Mouse (Mus musculus) kidney, embryonic 14.5 days (tissue): ENCODE measurements around the gene Gnmt. TPM values are rescaled to one million over a fixed set of nuclear protein-coding genes. Genes with fewer than 3 reads are reported as not detected.

ENCODE experiments used
- ATAC-seq: fragments of 200-750 bp; cut with Nextera tagmentation; 2 replicates; pipeline ENCODE4 v1.8.0; 2017; ENCODE audit warnings: moderate number of reproducible peaks, mild to moderate bottlenecking, moderate TSS enrichment, moderate library complexity; ENCODE audit not compliant: low FRiP score, low TSS enrichment
- H3K27ac ChIP-seq: fragments of 300-500 bp; sonication (generic); 2 replicates; pipeline ENCODE4 v1.5.1; 2014; ENCODE audit warnings: low read depth, mild to moderate bottlenecking, low read length, moderate library complexity, mixed read lengths
- H3K27me3 ChIP-seq: fragments of 300-500 bp; sonication (generic); 2 replicates; pipeline ENCODE4 v1.6.1; 2014; ENCODE audit warnings: mild to moderate bottlenecking, low read length; ENCODE audit not compliant: control insufficient read depth, insufficient read depth
- H3K36me3 ChIP-seq: fragments of 300-500 bp; sonication (generic); 2 replicates; pipeline ENCODE4 v1.6.1; 2014; ENCODE audit warnings: low read length, mixed read lengths; ENCODE audit not compliant: control insufficient read depth, insufficient read depth
- H3K4me1 ChIP-seq: fragments of 300-500 bp; sonication (generic); 2 replicates; pipeline ENCODE4 v1.6.1; 2014; ENCODE audit warnings: low read length, mixed read lengths; ENCODE audit not compliant: control insufficient read depth, insufficient read depth
- H3K4me2 ChIP-seq: fragments of 300-500 bp; sonication (generic); replicated peaks from 2 replicates; pipeline ENCODE4 v1.6.1; 2014; ENCODE audit warnings: low read depth, mild to moderate bottlenecking, low read length
- H3K4me3 ChIP-seq: fragments of 300-500 bp; sonication (generic); 2 replicates; pipeline ENCODE4 v1.5.1; 2014; ENCODE audit warnings: mild to moderate bottlenecking, low read length
- H3K9ac ChIP-seq: fragments of 300-500 bp; sonication (generic); 2 replicates; pipeline ENCODE4 v1.6.1; 2014; ENCODE audit warnings: low read depth, mild to moderate bottlenecking, low read length, moderate library complexity
- H3K9me3 ChIP-seq: fragments of 300-500 bp; sonication (generic); 2 replicates; pipeline ENCODE4 v1.6.1; 2016; ENCODE audit warnings: low read length; ENCODE audit not compliant: control insufficient read depth
- WGBS: fragments of 180-500 bp; shearing (Covaris S2); extraction: QIAGEN DNeasy Blood & Tissue Kit; methylation state at CpG from one replicate; pipeline ENCODE4 v1.1.7; 2014; 5-methylcytosine and 5-hydroxymethylcytosine counted together
- polyA plus RNA-seq: library from polyadenylated mRNA; unstranded; fragments of >200 nt; fragmentation: Nextera tagmentation; extraction: Ambion mirVana; gene quantifications from 2 replicates; pipeline ENCODE4 v1.2.1, GENCODE M21; 2014

The Gnmt gene
- polyA plus RNA-seq, 1 experiment from 2014 or later, result 0.43 TPM

GRCm38 (mm10) chr17:46690665-46691064, 38.3 kb downstream of the Gnmt start:
- Histone ChIP-seq H3K27ac (no peak overlapping the region), H3K36me3 (peaks cover 31% of the 10 kb centered on the region), H3K9me3 (no peaks in the 10 kb centered on the region), H3K4me2 (no peak overlapping the region), H3K4me3 (no peak overlapping the region), H3K27me3 (no peaks in the 10 kb centered on the region), H3K4me1 (no peaks in the 10 kb centered on the region), H3K9ac (no peak overlapping the region)
- ATAC-seq, result no peak
- WGBS, result 96% methylated on average over 12 of the region's 12 CpGs

- Histone ChIP-seq H3K4me3 (no peak overlapping the region), H3K27ac (no peak overlapping the region), H3K9ac (no peak overlapping the region), H3K4me1 (0 out of 2 replicates have a peak, but pooled peaks cover 7% of the 10 kb centered on the region), H3K36me3 (peaks cover 55% of the 10 kb centered on the region), H3K4me2 (no peak overlapping the region), H3K9me3 (no peaks in the 10 kb centered on the region), H3K27me3 (no peaks in the 10 kb centered on the region)
- ATAC-seq, result no peak
- 85% methylated on average over 6 of the region's 6 CpGs for WGBS
These were observed 43.1 kb downstream of the Gnmt start for GRCm38 (mm10) chr17:46685913-46686312.

DNA sequence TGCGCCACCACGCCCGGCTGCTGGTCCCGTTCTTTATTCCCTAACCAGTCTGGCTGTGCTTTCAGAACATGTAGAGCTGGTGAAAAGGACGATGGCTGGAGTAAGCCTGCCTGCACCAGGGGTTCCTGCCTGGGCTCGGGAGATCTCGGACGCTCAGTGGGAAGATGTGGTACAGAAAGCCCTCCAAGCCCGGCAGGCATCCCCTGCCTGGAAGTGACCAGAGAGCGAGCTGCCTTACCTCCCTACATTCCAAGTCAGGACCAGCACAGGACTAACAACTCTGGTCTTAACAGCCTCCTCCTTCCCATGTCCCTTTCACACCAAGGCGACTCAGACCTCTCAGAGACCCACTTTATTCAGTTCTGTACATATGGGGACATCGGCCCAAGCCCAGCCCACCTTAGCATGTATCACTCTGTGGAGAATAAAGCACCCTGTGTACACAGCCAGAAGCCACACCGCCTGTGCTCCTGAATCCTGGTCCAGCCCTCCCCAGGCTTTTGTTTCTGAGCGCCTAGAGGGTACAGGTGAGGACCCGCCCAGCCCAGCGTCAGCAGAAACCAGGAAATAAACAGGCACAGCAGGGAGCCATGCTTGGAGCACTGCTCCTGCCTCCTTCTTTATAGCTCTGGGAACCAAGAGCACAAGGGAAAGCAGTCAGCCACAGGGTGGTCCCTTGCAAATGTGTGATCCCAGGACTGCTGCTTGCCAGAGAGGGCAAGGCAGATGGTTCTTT, 46.1 kb downstream of the Gnmt start:
- 87% methylated on average over 16 of the region's 16 CpGs for WGBS
- Histone ChIP-seq H3K9ac (no peak overlapping the region), H3K4me1 (peaks cover 19% of the 10 kb centered on the region), H3K4me2 (no peak overlapping the region), H3K4me3 (no peak overlapping the region), H3K36me3 (peaks cover 59% of the 10 kb centered on the region), H3K9me3 (no peaks in the 10 kb centered on the region), H3K27me3 (no peaks in the 10 kb centered on the region), H3K27ac (no peak overlapping the region)
- ATAC-seq, result no peak

DNA sequence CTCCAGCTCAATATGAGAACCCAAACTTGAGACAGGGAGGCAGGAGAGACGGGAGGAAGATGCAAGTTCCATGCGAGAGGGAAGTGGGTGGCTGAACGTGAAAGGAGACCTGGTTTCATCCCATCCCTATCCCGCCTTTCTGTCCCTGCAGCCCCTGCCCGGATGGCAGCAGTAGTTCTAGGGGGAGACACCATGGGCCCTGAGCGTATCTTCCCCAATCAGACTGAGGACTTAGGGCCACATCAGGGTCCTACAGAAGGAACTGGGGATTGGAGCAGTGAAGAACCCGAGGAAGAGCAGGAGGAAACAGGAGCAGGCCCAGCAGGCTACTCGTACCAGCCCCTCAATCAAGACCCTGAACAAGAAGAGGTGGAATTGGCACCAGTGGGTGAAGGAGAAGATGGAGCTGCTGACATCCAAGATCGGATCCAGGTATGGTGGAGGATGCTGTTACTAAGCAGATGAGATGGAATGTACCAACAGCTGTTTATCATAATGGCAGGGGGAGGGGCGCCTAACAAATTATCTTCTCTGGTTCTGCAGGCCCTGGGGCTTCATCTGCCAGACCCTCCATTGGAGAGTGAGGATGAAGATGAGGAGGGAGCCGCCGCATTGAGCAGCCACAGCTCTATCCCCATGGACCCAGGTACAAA, 47.4 kb downstream of the Gnmt start:
- Histone ChIP-seq H3K4me2 (peak overlapping the region; percentile 69), H3K4me3 (peak overlapping the region; percentile 59), H3K9me3 (no peaks in the 10 kb centered on the region), H3K4me1 (peaks cover 19% of the 10 kb centered on the region), H3K27ac (no peak overlapping the region), H3K9ac (peak overlapping the region; percentile 64), H3K36me3 (peaks cover 59% of the 10 kb centered on the region), H3K27me3 (no peaks in the 10 kb centered on the region)
- WGBS, result 28% methylated on average over 12 of the region's 12 CpGs
- no peak for ATAC-seq

GRCm38 (mm10) chr17:46680760-46681373, 48.1 kb downstream of the Gnmt start, which contains the start of gene Klhdc3:
Gene Klhdc3, minus strand, starts transcription at chr17:46680914.
- H3K36me3 ChIP-seq, result peaks cover 59% of the 10 kb centered on the region
- H3K4me3 ChIP-seq, result peak within 1 kb of the TSS; percentile 59
- peak within 1 kb of the TSS; percentile 92 for H3K27ac ChIP-seq
- WGBS, result under 1% methylated on average over 49 of the region's 49 CpGs
- H3K9me3 ChIP-seq, result no peaks in the 10 kb centered on the region
- H3K27me3 ChIP-seq, result no peaks in the 10 kb centered on the region
- peak; percentile 98 for ATAC-seq
- H3K4me2 ChIP-seq, result peak within 1 kb of the TSS; percentile 69
- peak within 1 kb of the TSS; percentile 72 for H3K9ac ChIP-seq
- H3K4me1 ChIP-seq, result peaks cover 19% of the 10 kb centered on the region

DNA sequence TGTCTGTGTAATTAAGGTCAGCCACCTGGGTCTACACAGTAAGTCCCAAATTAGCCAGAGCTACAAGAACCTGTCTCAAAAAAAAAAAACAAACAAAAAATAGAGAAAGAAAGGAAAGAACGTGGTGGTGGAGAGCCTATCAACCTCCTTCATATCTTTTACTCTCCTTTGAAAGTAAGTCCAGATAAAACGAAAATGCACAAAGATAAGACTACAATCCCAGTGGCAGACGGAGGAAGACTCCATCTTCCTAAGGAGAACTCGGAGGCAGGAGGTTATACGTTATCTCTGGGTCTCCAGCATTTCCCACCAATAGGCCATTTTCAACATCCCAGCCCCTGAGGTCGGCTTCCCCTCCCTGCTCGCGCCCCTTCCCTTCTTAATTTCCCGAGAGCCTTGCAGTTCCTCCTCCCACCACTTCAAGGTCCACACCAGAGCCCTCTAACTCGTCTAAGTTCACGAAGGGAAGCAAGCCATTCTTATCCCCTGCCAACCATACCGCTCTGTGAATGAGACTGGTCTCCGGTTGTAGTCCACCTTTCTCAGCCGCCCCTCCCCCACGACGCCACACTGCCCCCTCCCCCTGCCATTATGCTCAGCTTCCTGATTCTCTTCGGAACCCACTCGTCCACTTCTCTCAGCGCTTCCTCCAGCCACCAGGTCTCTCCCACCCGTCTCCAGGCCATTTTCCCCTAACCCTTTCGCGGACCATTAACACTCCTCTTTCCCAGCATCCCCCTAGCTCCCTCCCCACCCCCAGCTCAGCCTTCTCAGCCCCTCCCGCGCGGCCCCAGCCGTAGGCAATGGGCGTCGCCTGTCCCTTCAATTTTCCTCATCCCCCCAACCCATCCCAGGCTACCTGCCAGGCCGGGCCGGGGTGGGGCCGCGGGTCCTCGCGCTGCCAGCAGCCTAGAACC, 48.9 kb downstream of the Gnmt start:
- peak; percentile 44 for ATAC-seq
- Histone ChIP-seq H3K27me3 (no peaks in the 10 kb centered on the region), H3K4me2 (peak overlapping the region; percentile 53), H3K4me3 (peak overlapping the region; percentile 59), H3K9ac (peak overlapping the region; percentile 72), H3K4me1 (peaks cover 22% of the 10 kb centered on the region), H3K36me3 (peaks cover 59% of the 10 kb centered on the region), H3K27ac (peak overlapping the region; percentile 92), H3K9me3 (no peaks in the 10 kb centered on the region)
- under 1% methylated on average over 34 of the region's 34 CpGs for WGBS

GRCm38 (mm10) chr17:46678911-46679310, 50.1 kb downstream of the Gnmt start:
- 34% methylated on average over 9 of the region's 9 CpGs for WGBS
- Histone ChIP-seq H3K27me3 (no peaks in the 10 kb centered on the region), H3K4me3 (peak overlapping the region; percentile 59), H3K27ac (peak overlapping the region; percentile 92; the same call in 1 of the 2 replicates), H3K36me3 (peaks cover 53% of the 10 kb centered on the region), H3K4me1 (peaks cover 29% of the 10 kb centered on the region), H3K4me2 (peak overlapping the region; percentile 53), H3K9me3 (no peaks in the 10 kb centered on the region), H3K9ac (peak overlapping the region; percentile 72)
- no peak for ATAC-seq

DNA sequence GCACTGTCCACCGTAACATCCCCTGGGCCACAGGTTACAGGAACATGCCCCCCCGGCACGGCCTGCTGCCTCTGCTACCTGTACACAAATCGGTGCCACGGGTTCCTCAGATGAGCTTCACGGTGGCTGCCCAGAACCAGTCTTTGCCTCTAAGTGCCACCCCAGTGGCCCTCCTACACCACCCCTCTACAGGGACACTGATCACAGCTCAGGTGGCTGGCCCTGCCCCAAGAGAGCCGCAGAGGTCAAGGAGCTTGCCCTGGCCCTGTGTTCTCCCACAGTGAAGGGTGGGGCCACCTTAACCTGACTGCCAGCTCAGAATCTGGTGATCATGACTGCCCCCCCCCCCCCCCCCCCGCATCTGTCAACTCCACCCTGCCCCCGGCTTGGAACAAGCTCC, 50.6 kb downstream of the Gnmt start, which contains the start of gene Mea1:
Mea1 (plus strand) TSS at position 378 of the 400 bp plus-strand sequence.
- Histone ChIP-seq H3K36me3 (peaks cover 48% of the 10 kb centered on the region), H3K4me3 (peak within 1 kb of the TSS; percentile 59), H3K4me2 (peak within 1 kb of the TSS; percentile 53), H3K9ac (peak within 1 kb of the TSS; percentile 72), H3K27ac (peak within 1 kb of the TSS; percentile 92; the same call in 1 of the 2 replicates), H3K9me3 (no peaks in the 10 kb centered on the region), H3K27me3 (no peaks in the 10 kb centered on the region), H3K4me1 (peaks cover 30% of the 10 kb centered on the region)
- WGBS, result 83% methylated on average over 8 of the region's 9 CpGs
- no peak for ATAC-seq
